Mouse (Mus musculus): ENCODE data around the gene Fam76b. TPM values are rescaled to one million over a fixed set of nuclear protein-coding genes. Genes with fewer than 3 reads are reported as not detected.

The Fam76b gene
- polyA plus RNA-seq, 1 experiment from 2014 or later, result 25.9 TPM

DNA sequence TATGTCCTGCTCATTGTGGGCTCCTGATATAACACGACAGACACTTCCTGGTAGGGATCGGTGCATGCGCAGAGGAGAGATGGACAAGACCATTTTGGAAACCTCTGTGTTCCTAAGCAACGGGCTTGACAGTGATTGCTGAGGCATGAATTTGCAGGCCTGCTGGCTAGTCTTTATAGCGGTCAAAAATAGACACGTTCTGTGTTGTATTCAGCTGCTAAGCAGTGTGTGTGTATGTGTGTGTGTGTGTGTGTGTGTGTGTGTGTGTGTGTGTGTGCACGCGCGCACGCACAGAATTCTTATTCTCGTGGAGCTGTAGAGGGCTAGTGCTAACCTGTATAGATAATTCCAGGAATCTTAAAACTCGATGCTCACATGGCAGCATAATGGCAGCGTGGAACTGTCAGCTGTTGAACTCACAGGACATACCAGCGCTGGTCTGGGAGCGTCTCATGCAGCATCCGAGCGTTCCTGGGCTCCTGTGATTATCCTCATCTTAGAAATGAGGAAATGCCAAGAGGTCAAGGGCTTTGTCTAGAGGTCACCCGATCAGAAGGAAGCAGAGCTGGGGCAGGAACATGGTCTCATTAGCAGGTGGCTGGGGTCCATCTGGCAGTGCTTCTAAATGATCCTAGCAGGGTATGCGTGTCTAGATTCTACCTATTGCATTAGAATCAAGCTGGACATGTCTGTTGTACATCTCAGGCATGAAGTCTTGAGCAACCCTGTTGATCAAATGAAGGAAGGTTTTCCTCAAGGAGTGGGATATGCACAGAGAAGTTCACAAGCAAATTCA is 71.2 kb downstream of the Fam76b start:
- Histone ChIP-seq H3K9ac (no peak overlapping the region), H3K4me3 (no peak overlapping the region)
- no peak for ATAC-seq (ENCODE audit: insufficient number of reproducible peaks, insufficient read depth, low FRiP score, low TSS enrichment, low read depth)

DNA sequence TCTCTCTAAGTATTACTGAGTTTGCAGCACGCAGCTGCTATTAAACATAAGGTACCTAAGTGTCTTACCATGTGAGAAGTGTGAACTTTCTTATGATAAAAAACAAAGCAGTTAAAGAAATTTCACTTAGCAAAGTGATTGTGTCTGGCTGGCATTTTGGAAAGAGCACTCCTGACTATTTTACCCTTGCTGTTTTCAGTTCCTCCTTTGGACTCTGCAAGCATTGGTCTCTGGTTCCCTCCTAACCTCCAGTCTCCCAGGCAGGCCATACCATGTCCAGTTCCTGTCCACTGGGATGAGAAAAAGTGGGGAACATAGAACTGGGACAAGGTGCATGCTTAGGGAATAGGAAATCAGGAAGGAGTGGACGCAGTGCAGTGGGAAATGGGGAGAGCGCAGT is 74.5 kb downstream of the Fam76b start:
- H3K4me1 ChIP-seq, result peaks cover 3% of the 10 kb centered on the region; the same call in 1 of the 2 replicates

More for the DNA sequence above, 71.2 kb downstream of the Fam76b start:
- Histone ChIP-seq H3K27ac (no peak overlapping the region), H3K4me2 (no peak overlapping the region), H3K27me3 (no peaks in the 10 kb centered on the region), H3K36me3 (no peaks in the 10 kb centered on the region), H3K4me1 (peaks cover 27% of the 10 kb centered on the region), H3K9me3 (no peaks in the 10 kb centered on the region)
- 69% methylated on average over 19 of the region's 19 CpGs for WGBS

DNA sequence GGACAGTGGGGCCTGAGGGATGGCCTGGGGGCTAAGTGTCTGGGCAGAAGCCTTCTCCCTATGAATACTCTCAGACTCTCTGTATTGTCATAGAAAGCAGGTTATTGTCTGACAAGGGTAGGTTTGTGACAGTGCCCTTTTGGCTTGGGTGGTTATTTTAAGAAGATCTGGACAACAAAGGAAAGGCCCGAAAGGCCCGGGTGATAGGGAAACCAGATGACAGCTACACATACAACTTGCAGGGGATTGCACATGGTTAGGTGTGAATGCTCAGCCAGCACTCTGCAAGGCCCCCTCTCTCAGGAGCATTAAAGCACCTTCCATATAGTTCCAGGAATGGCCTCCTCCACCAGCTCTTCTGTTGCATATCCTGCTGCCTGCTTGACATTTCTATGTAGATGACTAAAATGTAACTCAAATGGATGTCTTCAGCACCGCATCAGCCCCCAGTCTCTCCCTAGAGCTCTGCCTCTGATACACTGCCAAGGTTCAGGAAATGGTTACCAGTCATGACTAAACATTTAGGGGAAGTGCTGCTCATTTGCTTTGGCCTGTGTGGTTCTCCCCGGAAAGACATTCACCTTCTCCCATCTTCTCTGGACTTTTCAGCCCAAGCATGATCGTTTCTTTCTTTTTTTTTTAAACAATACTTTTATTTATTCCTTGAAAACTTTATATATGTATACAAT is 76.7 kb downstream of the Fam76b start:
- Histone ChIP-seq H3K27me3 (no peaks in the 10 kb centered on the region), H3K4me1 (peaks cover 10% of the 10 kb centered on the region), H3K9me3 (no peaks in the 10 kb centered on the region), H3K4me3 (no peak overlapping the region), H3K27ac (no peak overlapping the region), H3K9ac (no peak overlapping the region), H3K4me2 (no peak overlapping the region), H3K36me3 (no peaks in the 10 kb centered on the region)
- 86% methylated on average over 5 of the region's 5 CpGs for WGBS
- ATAC-seq (ENCODE audit: insufficient number of reproducible peaks, insufficient read depth, low FRiP score, low TSS enrichment, low read depth), result no peak

More for the DNA sequence above, 74.5 kb downstream of the Fam76b start:
- Histone ChIP-seq H3K27me3 (no peaks in the 10 kb centered on the region), H3K9me3 (no peaks in the 10 kb centered on the region), H3K4me2 (no peak overlapping the region), H3K36me3 (no peaks in the 10 kb centered on the region), H3K9ac (no peak overlapping the region), H3K27ac (no peak overlapping the region), H3K4me3 (no peak overlapping the region)
- WGBS, result 92% methylated on average over 3 of the region's 3 CpGs
- ATAC-seq (ENCODE audit: insufficient number of reproducible peaks, insufficient read depth, low FRiP score, low TSS enrichment, low read depth), result no peak

Other genes with a start within 250 kb of the Fam76b start
- gene Mtmr2, start 79.3 kb upstream of the Fam76b start, polyA plus RNA-seq (2015; fragmentation: Nextera tagmentation; extraction: Ambion mirVana), result 80.5 and 83.6 TPM in 2 replicates
- 65.6 and 68.0 TPM in 2 replicates for gene Cep57, start 609 bp upstream of the Fam76b start, polyA plus RNA-seq (2015; fragmentation: Nextera tagmentation; extraction: Ambion mirVana)